Mouse (Mus musculus): Measurements from ENCODE around the gene Cox8a. TPM values are rescaled to one million over a fixed set of nuclear protein-coding genes. Genes with fewer than 3 reads are reported as not detected.

The Cox8a gene
- polyA plus RNA-seq, 1 experiment from 2014 or later: 903 TPM

DNA sequence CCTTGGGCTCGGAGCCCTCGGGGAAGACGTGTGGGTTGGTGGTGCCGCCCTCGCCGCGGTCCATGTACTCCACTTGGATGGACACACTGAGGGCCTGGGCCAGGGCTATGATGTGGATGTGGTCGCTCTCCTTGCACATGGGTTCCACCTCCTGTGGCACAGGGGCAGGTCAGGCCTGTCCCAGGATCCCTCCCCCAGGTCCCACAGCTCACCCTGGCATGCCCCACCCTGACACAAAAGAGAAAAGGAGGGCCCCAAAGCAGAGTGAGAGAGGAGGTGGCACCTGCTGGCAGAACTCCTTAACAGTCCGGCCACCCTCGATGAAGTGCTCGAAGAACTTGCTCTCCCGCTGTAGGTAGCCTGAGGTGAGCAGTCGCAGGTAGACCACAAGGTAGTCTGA lies 18.3 kb downstream of the Cox8a start:
- Histone ChIP-seq H3K4me1 (replicated peaks) (peaks cover 39% of the 10 kb centered on the region), H3K27ac (no peak overlapping the region), H3K4me2 (no peak overlapping the region), H3K4me3 (replicated peaks) (no peak overlapping the region), H3K9ac (replicated peaks) (no peak overlapping the region), H3K27me3 (peaks cover 4% of the 10 kb centered on the region; the same call in 1 of the 2 replicates), H3K9me3 (no peaks in the 10 kb centered on the region), H3K36me3 (peaks cover 70% of the 10 kb centered on the region)
- 94% methylated on average over 13 of the region's 13 CpGs for WGBS
- no peak for ATAC-seq (ENCODE audit: insufficient number of reproducible peaks, insufficient read depth, low FRiP score, low TSS enrichment, low read depth)

DNA sequence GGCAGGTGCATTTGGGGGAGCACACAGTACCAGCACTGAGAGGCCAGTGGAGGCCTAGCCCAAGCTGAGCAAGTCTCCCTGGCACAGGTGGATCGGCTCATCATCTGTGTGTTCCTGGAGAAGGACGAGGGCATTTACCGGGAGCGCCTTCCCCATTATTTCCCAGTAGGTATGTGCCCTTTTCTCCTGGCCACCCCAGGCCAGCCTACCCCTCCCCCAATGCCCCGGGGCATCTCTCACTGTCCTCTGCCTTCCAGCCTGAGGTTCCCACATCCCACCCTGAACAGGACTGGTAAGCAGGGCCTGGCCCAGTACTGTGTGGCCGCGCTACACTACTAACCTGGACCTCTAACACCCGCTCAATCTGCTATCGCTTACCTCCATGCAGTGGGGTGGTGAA lies 20.0 kb downstream of the Cox8a start:
- Histone ChIP-seq H3K27ac (no peak overlapping the region), H3K4me3 (replicated peaks) (no peak overlapping the region), H3K36me3 (peaks cover 54% of the 10 kb centered on the region), H3K9ac (replicated peaks) (no peak overlapping the region), H3K9me3 (no peaks in the 10 kb centered on the region), H3K27me3 (peaks cover 8% of the 10 kb centered on the region; the same call in 1 of the 2 replicates), H3K4me1 (replicated peaks) (peaks cover 38% of the 10 kb centered on the region), H3K4me2 (no peak overlapping the region)
- WGBS: 84% methylated on average over 9 of the region's 9 CpGs
- ATAC-seq (ENCODE audit: insufficient number of reproducible peaks, insufficient read depth, low FRiP score, low TSS enrichment, low read depth): 0 out of 2 replicates have a peak, but pooled peaks have one; percentile 18

DNA sequence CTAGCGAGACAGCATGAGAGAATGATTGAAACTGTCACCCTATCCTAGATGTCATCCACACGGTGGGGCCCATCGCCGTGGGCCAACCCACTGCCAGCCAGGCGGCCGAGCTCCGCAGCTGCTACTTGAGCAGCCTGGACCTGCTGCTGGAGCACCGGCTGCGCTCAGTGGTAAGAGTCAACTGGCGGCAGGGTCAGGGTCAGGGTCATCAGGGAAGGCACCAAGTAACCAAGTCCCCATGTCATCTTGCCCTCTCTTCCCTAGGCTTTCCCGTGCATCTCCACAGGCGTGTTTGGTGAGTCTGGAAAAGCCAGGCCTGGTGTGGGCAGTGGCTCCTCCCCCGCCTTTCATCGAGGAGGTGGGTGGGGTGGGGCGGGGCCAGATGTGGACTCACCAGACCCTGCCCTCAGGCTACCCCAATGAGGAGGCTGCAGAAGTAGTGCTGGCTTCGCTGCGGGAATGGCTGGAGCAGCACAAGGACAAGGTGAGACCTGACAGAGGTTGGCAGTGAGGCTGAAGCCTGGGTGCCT lies 20.6 kb downstream of the Cox8a start:
- Histone ChIP-seq H3K9ac (replicated peaks) (no peak overlapping the region), H3K4me2 (no peak overlapping the region), H3K4me3 (replicated peaks) (no peak overlapping the region), H3K4me1 (replicated peaks) (peaks cover 42% of the 10 kb centered on the region), H3K36me3 (peaks cover 50% of the 10 kb centered on the region), H3K9me3 (no peaks in the 10 kb centered on the region), H3K27ac (no peak overlapping the region), H3K27me3 (peaks cover 10% of the 10 kb centered on the region; the same call in 1 of the 2 replicates)
- peak; percentile 18; the same call in 1 of the 2 replicates for ATAC-seq (ENCODE audit: insufficient number of reproducible peaks, insufficient read depth, low FRiP score, low TSS enrichment, low read depth)
- WGBS: 14% methylated on average over 17 of the region's 17 CpGs

DNA sequence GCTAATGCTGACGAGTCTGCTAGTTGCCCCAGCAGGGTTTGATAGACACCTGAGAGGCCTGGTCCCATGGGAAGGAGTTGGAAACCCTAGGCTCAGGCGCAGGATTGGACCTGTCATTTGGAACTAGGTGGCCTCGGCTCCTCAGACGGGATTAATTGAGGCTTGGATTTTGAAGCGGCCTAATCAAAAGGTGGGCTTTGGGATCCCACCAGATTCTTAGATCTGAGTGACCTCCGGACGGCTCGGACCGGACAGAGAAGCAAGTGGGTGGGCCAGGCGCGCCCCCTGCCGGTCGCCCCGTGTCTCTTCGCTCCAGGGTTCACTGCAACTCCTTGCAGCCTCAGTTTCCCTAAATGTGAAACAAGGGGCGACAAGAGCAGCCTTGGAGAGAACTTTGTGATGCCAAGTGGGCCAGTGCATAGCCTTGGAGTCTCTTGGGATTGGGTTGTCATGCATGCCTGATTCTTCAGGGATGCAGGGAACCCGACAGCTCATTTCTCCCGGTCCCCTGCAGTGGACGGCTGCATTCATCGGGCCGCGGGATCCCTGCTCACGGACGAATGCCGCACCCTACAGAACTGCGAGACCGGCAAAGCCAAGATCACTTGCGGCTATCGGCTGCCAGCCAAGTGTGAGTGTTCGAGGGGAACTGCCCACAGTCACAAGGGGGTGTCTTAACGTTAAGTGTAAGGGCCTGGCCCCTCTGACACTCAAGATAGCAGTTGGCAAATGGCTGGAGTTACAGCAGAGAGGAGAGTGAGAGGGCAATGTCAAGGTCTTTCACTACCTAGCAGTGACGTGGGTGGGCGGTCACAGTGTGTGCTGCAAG lies 21.3 kb downstream of the Cox8a start:
- no peak overlapping the region for H3K27ac ChIP-seq
- no peak overlapping the region for H3K4me3 ChIP-seq (replicated peaks)
- H3K27me3 ChIP-seq: peaks cover 16% of the 10 kb centered on the region
- H3K36me3 ChIP-seq: peaks cover 43% of the 10 kb centered on the region
- peaks cover 43% of the 10 kb centered on the region for H3K4me1 ChIP-seq (replicated peaks)
- H3K9ac ChIP-seq (replicated peaks): no peak overlapping the region
- H3K9me3 ChIP-seq: no peaks in the 10 kb centered on the region
- H3K4me2 ChIP-seq: peak overlapping the region; percentile 15; the same call in 1 of the 2 replicates
- 19% methylated on average over 33 of the region's 33 CpGs for WGBS
- ATAC-seq (ENCODE audit: insufficient number of reproducible peaks, insufficient read depth, low FRiP score, low TSS enrichment, low read depth): peak; percentile 18; the same call in 1 of the 2 replicates

DNA sequence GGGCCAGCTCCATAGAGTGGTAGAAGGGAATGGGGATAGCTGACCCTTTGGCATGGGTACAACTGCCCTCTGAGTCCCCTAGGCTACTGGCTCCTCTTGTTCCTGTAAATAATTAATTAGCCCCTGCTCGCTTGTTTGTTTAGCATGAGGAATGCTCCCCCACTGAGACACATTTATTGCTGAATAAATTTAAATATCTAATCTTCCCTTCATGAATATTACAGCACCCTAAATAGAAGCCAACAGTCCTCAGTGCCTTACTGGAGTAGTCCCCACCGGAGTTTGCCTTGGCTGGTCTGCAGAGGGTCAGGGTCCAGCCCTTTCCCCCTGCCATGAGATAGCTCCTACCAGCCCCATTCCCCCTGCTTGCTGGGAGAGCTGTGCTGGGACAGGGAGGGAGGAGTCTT lies 24.9 kb downstream of the Cox8a start:
- 48% methylated on average over 2 of the region's 2 CpGs for WGBS
- H3K9me3 ChIP-seq: no peaks in the 10 kb centered on the region
- no peak for ATAC-seq (ENCODE audit: insufficient number of reproducible peaks, insufficient read depth, low FRiP score, low TSS enrichment, low read depth)
- H3K36me3 ChIP-seq: peaks cover 7% of the 10 kb centered on the region
- no peak overlapping the region for H3K4me2 ChIP-seq
- no peak overlapping the region for H3K9ac ChIP-seq (replicated peaks)
- peaks cover 37% of the 10 kb centered on the region for H3K4me1 ChIP-seq (replicated peaks)
- 0 out of 2 replicates have a peak overlapping the region, but pooled peaks have one; percentile 17 for H3K27ac ChIP-seq
- H3K4me3 ChIP-seq (replicated peaks): no peak overlapping the region
- H3K27me3 ChIP-seq: peaks cover 42% of the 10 kb centered on the region

DNA sequence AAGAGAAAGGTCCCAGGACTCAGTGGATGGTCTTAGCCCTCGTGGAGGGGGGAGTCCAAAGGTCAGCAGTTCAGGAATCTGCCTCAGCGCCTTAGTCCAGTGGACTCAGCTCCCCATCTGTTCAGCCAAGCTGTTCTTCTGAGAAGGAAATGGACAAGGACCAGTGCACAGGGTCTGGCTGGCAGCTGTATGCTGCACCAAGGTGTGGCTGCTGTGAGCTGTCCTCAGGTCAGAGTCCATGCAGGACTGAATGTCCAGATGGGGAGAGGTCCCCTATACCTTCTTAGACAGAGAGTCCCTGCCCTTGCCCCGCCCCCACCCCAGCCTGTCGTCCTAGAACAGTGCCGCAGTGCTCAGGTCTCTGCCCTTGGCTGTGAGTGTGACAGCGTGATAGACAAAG lies 25.8 kb downstream of the Cox8a start:
- H3K36me3 ChIP-seq: no peaks in the 10 kb centered on the region
- ATAC-seq (ENCODE audit: insufficient number of reproducible peaks, insufficient read depth, low FRiP score, low TSS enrichment, low read depth): no peak
- H3K4me1 ChIP-seq (replicated peaks): peaks cover 35% of the 10 kb centered on the region
- no peak overlapping the region for H3K4me2 ChIP-seq
- H3K27me3 ChIP-seq: peaks cover 49% of the 10 kb centered on the region
- H3K9ac ChIP-seq (replicated peaks): no peak overlapping the region
- WGBS: 50% methylated on average over 6 of the region's 6 CpGs
- H3K9me3 ChIP-seq: no peaks in the 10 kb centered on the region
- no peak overlapping the region for H3K4me3 ChIP-seq (replicated peaks)
- no peak overlapping the region for H3K27ac ChIP-seq

DNA sequence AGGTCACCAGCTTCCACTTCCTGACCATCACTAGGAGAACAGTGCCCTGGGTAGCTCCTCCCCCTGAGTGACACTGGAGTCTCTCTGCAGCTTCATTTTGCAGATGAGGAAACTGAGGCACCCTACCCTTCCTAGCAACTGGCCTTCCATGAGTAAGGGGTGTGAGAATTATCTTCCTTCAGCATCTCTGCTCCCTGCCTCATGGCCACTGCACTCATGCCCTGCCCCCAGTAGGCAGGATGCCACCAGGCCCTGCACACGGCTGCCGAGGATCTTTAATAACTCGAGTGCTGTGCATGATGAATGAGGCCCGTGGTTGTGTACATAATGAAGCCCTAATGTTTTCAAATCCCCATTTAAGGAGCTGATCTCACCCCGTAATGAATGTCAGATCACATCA lies 26.4 kb downstream of the Cox8a start:
- WGBS: 58% methylated on average over 5 of the region's 5 CpGs
- no peaks in the 10 kb centered on the region for H3K36me3 ChIP-seq
- no peak overlapping the region for H3K9ac ChIP-seq (replicated peaks)
- ATAC-seq (ENCODE audit: insufficient number of reproducible peaks, insufficient read depth, low FRiP score, low TSS enrichment, low read depth): no peak
- no peak overlapping the region for H3K4me2 ChIP-seq
- H3K27me3 ChIP-seq: peaks cover 54% of the 10 kb centered on the region
- H3K9me3 ChIP-seq: no peaks in the 10 kb centered on the region
- H3K4me3 ChIP-seq (replicated peaks): no peak overlapping the region
- no peak overlapping the region for H3K27ac ChIP-seq
- H3K4me1 ChIP-seq (replicated peaks): peaks cover 35% of the 10 kb centered on the region

DNA sequence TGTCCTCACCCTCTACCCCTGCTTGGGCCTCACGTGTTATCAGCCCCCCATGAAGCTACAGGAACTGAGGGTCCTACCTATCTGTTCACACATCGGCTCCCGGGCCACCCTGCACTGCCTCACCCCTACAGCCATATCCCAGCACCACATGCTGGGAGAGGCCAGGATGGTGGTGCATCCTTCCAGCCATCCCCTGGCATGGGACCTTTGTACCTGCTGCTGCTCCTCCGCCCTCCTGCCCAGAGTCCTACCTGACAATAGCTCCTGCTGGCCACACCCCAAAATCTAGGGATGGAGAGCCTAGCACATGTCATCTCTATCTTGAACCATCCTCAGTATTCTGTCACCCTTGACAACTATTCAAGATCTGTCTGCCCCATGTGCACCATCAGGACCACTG lies 28.4 kb downstream of the Cox8a start:
- Histone ChIP-seq H3K9me3 (no peaks in the 10 kb centered on the region), H3K4me2 (no peak overlapping the region), H3K4me3 (replicated peaks) (no peak overlapping the region), H3K27me3 (peaks cover 71% of the 10 kb centered on the region), H3K4me1 (replicated peaks) (peaks cover 38% of the 10 kb centered on the region), H3K9ac (replicated peaks) (no peak overlapping the region), H3K27ac (no peak overlapping the region), H3K36me3 (no peaks in the 10 kb centered on the region)
- ATAC-seq (ENCODE audit: insufficient number of reproducible peaks, insufficient read depth, low FRiP score, low TSS enrichment, low read depth): no peak
- WGBS: 78% methylated on average over 4 of the region's 4 CpGs

DNA sequence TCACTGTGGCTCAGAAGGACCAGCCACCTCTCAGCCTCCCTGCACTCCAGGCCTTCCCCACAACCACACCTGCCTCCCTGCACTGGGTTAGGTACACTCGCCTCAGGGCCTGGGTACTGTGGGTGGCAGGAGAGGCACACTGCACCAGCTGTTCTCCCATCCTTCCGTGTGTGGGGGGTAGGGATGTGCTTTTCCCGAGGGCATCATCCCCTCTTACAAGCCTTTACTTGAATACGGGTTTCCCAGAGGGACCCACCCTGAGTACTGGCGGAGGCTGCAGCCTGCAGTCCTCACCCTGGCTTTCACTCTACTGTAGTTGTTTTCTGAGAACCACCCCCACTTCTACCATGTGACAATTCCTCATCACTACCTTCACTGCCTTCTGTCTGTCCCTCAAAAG lies 30.3 kb downstream of the Cox8a start:
- H3K4me1 ChIP-seq (replicated peaks): peaks cover 50% of the 10 kb centered on the region
- H3K27ac ChIP-seq: no peak overlapping the region
- WGBS: 47% methylated on average over 5 of the region's 5 CpGs
- no peak for ATAC-seq (ENCODE audit: insufficient number of reproducible peaks, insufficient read depth, low FRiP score, low TSS enrichment, low read depth)
- H3K9ac ChIP-seq (replicated peaks): no peak overlapping the region
- H3K27me3 ChIP-seq: peaks cover 84% of the 10 kb centered on the region
- H3K4me2 ChIP-seq: no peak overlapping the region
- no peak overlapping the region for H3K4me3 ChIP-seq (replicated peaks)
- no peaks in the 10 kb centered on the region for H3K9me3 ChIP-seq
- no peaks in the 10 kb centered on the region for H3K36me3 ChIP-seq

DNA sequence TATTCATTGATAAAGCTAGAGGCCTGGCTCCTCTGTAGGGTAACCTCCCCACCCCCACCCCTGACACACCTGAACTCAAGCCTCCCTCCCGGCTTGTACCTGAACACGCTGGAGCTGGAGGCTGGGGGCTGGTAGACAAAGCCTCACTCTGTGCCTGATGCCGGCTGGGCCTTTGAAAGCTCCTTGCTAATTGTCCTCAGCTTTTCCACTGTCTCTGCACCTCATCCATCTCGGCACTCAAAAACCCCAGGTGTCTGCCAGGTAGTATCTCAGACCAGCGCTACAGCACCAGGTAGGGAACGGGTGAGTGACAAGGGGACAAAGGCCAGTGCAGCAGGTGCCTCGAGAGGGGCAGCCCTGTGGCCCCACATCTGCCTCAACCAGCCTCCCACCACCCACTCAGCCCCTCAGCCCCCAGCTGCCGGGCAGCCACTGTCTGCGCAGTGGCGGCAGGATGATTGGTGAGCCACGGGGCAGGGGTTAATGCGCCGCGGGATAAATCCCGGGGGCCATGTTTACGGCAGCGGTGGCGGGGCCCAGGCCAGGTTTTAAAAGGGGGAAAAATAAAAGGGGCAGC lies 31.6 kb downstream of the Cox8a start:
- Histone ChIP-seq H3K27ac (no peak overlapping the region), H3K9me3 (no peaks in the 10 kb centered on the region), H3K27me3 (peaks cover 84% of the 10 kb centered on the region), H3K4me2 (peak overlapping the region; percentile 34), H3K9ac (replicated peaks) (no peak overlapping the region; the same call in 1 of the 2 replicates), H3K4me1 (replicated peaks) (peaks cover 55% of the 10 kb centered on the region), H3K36me3 (no peaks in the 10 kb centered on the region), H3K4me3 (replicated peaks) (no peak overlapping the region; the same call in 1 of the 2 replicates)
- ATAC-seq (ENCODE audit: insufficient number of reproducible peaks, insufficient read depth, low FRiP score, low TSS enrichment, low read depth): no peak
- 2% methylated on average over 18 of the region's 18 CpGs for WGBS

DNA sequence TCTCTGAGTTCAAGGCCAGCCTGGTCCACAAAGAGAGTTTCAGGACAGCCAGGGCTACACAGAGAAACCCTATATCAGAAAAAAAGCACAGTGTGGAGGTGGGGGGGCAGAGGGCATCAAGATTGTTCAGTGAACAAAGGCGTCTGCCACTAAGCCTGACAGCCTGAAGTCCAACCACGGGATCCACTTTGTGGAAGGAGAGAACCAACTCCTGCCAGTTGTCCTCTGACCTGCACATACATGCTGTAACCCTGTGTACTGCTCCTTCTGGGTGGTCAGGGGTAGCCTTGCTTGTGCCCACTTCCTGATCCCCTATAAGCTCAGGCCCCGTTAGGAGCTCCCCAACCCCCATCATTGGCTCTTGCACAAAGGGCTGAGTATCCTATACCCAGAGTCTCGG lies 32.4 kb downstream of the Cox8a start:
- H3K9ac ChIP-seq (replicated peaks): 0 out of 2 replicates have a peak overlapping the region, but pooled peaks have one; percentile 6
- H3K36me3 ChIP-seq: no peaks in the 10 kb centered on the region
- H3K27ac ChIP-seq: no peak overlapping the region
- 45% methylated on average over 4 of the region's 4 CpGs for WGBS
- H3K9me3 ChIP-seq: no peaks in the 10 kb centered on the region
- ATAC-seq (ENCODE audit: insufficient number of reproducible peaks, insufficient read depth, low FRiP score, low TSS enrichment, low read depth): no peak
- H3K4me3 ChIP-seq (replicated peaks): no peak overlapping the region
- no peak overlapping the region for H3K4me2 ChIP-seq
- H3K4me1 ChIP-seq (replicated peaks): peaks cover 55% of the 10 kb centered on the region
- peaks cover 90% of the 10 kb centered on the region for H3K27me3 ChIP-seq
